Mouse (Mus musculus) MN1 (cell line): ENCODE results near the gene Ank2.
A peak's percentile ranks its signal among the peaks of the same experiment; 100 is the strongest.
"Not testable (repeated sequence)": the region's sequence is repeated elsewhere in the genome, so short reads cannot be mapped to it uniquely, and the experiment has no call there.

Experiments
- DNase-seq: peaks from one replicate; pipeline ENCODE4 v3.0.0-alpha.2; 2016; ENCODE audit warnings: low spot score

The Ank2 gene

GRCm38 (mm10) chr3:127414438-127414837 is 84.7 kb downstream of the Ank2 start:
- DNase-seq, result no peak

DNA sequence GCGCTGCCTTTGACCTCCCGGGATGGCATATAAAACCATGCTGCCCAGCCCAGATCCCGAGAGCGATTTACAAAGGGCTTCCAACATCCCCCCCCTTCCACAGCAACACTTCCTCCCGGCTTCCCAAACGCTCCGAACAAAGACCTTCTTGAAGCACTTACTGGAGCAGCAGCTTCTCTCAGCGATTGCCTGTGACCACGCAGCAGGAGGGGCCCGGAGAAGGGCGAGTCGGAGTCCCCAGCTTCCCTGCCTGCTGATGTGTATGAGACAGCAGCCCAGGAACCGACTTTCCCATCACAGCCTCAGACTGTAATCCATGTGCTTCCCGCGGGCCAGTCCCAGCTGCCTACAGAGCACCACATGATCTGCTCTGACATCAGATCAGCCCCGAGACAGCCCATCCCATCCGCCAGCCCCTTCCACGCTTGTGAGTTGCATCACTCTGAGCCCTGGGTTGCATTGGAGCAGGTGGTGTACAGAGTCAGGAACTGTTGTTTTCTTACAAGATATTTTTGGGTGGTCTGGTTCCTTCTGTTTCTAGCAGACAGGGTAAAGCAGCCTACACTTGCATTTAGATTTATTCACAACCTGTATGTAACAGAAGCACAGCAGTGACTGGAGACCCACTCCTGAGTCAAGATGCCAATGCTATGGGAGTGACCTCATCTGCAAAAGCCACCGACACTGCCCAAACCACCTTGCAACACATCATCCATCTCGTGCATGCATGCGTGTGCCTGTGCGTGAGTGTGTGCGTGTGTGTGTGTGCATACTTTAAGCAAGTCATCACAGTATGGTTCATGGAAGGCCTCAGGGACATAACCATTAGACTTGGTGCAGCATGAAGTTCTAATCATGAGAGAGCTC is 90.2 kb downstream of the Ank2 start:
- DNase-seq, result peak; percentile 88

GRCm38 (mm10) chr3:127407868-127408574 is 91.1 kb downstream of the Ank2 start:
- DNase-seq, result no peak

GRCm38 (mm10) chr3:127406883-127407282 is 92.3 kb downstream of the Ank2 start:
- no peak for DNase-seq

DNA sequence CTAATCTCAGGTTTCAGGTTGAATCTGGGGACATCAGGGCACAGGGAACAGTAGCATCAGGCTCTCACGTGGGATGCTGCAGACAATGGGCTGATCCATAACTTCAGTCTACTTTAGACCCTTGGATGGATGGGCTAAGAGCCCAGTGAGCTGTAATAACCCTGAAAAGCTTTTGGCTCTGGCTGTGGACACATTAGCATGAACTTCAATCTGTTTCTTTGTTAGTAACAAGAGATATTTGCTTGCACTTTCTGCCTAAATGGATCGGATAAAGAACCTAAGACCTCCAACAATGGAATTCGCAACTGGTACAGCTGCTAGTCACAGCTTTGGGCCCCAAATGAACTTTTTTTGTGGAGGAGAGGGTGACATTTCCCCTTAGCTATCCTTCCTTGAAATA is 94.8 kb downstream of the Ank2 start:
- DNase-seq, result no peak

DNA sequence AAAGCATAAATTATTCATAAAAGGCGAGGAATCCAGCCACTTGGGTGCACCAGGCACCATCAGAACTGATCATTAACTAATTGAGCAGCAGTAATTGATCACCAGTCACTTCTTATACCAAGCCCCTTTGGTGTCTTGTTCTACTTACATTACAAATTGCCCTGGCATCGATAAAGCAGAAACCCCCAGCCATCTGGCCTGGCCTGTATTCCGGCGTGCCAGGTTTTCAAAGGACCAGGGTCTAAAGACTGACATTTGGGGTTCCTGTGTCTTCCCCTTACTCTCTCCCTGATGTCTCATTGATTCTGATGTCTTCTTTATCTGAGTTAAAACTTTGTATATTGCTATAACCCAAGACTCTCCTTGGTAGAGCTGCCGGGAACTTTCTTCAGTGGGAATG is 98.2 kb downstream of the Ank2 start:
- DNase-seq, result no peak

- not testable (repeated sequence) for DNase-seq
Measured at GRCm38 (mm10) chr3:127400468-127400867, 98.7 kb downstream of the Ank2 start.

GRCm38 (mm10) chr3:127397774-127398173 is 101.4 kb downstream of the Ank2 start:
- no peak for DNase-seq

DNA sequence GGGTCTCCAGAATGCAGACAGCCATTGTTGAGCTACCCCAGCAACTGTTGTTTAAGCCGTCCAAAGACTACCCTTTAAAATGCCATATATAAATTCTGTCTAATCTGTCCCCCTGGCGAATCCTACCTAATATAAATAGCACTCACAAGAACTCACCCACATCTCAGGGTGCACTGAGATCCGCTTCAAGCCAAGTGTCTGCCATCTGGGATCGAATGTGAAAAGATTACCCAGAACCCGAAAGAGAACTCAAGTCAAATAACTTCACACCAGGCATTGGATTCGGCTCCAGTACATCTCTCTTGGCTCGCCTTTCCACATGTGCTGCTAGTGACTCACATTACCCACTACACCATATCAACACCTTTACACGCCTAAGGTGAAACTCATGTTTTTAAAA is 103.9 kb downstream of the Ank2 start:
- no peak for DNase-seq

GRCm38 (mm10) chr3:127387016-127387517 is 112.1 kb downstream of the Ank2 start:
- no peak for DNase-seq

GRCm38 (mm10) chr3:127383231-127383630 is 115.9 kb downstream of the Ank2 start:
- DNase-seq, result no peak

DNA sequence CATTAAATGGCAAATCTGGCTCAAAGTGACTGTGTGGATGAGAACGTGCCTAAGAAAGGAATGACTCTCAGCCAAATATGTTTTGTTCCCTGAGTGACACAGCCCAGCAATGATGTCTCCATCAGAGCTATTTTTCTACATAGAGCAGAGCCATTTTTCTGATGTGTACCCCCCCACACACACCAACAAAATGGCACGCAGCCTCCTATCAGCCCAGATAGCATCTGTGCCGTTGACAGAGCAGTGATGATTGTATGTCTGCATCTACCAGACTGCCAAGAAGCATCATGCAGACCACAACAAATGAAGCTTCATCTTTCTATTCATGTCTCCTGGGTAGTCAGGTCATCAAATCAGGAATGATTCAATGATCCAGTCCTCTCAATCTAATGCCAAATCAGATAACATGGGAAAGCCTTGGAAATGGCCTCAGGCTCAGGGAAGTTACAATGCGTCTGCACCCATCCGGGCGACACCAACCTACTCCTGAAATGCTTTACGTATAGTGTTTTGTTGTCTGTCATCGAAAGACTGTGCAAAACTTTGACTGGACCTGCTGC is 122.2 kb downstream of the Ank2 start:
- DNase-seq, result peak; percentile 11

DNA sequence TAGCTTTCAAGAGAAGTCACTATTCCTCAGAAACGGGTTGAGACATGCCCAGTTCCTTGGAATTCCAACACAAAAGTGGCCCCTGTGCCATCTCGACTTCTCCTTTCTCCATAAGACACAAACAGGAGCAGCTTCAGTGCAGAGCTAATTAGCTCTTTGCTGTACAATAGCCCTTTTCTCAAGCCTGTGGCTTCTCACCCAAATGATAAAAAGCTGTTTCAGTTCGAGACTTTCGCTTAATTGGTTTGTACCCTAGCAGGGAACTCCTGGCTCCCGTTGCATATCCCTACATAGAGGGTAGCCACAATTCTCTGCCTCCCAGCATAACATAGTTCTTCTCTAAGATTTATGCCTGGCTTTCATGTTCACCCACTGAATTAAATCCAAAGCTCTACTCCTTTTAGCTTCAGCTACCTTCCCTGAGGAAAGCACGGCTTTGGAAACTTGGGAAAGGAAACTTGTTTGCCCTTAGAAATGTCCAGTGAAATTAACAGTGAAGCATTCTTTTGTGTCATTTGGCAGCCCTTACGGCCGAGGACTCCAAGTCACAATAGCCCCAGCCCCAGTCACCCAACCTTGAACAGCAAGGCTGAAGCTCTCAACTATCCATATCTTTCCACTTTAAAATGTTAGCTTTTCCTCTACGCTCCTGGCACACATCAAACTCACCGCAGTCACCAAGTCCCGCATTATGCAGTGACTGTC is 123.0 kb downstream of the Ank2 start:
- DNase-seq, result no peak

DNA sequence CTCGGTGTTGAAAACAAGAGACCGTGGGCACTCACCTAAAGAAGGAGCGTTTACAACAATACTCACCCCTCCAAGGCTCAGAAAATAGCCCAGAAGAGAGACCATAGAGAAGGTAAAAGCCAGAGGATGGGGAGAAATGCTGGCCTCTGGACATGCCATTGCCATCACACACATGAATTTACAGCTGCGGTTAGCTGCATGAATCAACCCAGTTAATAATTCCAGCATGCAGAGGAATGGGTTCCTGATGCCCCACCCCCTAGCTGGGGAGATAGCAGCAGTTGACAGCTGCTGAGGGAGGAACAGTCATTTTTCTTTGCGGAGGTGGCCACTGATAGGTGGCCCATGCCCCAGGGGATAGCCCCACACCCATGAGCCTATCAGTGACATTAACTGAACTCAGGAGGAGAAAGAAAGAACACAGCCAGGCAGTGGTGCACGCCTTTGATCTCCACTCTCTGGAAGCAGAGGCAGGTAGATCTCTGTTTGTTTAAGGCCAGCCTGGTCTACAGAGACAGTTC is 124.9 kb downstream of the Ank2 start:
- no peak for DNase-seq

DNA sequence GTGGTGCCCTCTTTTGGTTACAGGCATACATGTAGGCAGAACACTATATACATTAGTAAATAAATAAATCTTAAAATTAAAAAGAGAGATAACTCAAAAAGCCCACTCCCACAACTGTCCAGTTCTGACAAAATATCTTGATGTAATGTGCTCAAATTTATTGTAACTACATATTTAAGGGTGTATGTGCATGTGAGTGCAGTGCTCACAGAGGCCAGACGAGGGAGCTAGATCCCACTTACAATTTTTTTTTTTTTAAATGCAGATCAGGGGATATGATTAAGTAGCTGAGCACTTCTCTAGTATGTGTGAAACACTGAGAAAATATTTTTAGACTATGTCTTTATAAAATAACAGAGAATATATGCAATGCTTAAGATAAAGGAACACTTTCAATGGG is 127.4 kb downstream of the Ank2 start:
- no peak for DNase-seq

- no peak for DNase-seq
Measured at GRCm38 (mm10) chr3:127369529-127369928, 129.6 kb downstream of the Ank2 start.

GRCm38 (mm10) chr3:127367450-127367849 is 131.7 kb downstream of the Ank2 start:
- no peak for DNase-seq

GRCm38 (mm10) chr3:127363512-127363911 is 135.6 kb downstream of the Ank2 start:
- no peak for DNase-seq

DNA sequence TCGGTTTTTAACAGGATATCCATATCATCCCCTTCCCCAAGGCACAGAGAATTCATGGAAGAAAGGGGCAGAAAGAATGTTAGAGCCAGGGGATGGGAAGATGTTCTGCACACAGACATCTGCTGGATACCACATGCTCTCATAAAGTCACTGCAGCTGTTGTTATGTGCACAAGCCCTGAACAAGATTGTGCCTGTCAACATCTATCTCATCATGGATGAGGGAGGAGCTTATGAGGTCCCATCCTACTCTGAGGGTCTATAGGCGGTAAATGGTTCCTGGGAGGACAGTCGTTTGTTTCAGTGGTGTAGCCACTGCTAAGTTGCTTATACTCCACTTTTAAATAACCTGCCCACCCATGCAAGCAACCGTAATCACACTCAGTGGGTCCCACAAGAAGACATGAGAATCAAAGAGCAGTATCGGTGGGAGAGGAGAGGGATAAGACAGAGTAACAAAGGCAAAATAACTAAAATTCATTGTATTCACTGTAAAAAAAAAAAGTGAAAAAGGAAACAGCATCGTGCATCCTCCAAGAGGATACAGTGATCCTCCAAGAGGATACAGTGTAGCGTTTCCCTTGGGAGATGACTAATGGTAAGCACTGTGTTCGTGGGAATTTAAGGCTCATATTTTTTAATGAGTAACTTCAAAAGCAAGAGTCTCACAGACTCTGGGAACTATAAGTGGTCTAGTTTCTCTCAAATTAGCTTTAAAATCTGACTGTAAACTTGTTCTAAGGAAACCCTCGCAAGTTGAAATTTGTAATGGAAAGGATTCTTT is 136.3 kb downstream of the Ank2 start:
- no peak for DNase-seq

- DNase-seq, result no peak
Measured at GRCm38 (mm10) chr3:127361846-127362245, 137.3 kb downstream of the Ank2 start.

DNA sequence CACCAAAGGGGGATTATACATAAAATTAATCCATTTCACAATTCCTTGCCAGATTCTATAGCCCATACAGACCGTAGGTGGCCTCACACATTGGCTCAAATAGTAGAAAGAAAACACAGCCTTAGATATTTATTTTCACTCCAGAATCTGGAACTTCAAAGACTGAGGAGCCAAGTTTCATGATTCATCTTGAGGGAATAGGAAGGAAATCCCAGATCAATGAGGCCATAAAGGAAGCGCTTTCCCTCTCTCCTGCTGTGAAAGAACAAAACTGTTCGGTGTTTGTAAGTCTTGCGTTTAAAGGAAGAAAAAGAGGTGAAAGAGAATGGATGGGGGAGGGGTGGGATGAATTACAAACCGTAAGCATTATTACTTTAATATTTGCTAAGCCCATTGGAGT is 137.8 kb downstream of the Ank2 start:
- DNase-seq, result no peak
